Mouse (Mus musculus): ENCODE measurements around the gene Lrrc8d.

DNA sequence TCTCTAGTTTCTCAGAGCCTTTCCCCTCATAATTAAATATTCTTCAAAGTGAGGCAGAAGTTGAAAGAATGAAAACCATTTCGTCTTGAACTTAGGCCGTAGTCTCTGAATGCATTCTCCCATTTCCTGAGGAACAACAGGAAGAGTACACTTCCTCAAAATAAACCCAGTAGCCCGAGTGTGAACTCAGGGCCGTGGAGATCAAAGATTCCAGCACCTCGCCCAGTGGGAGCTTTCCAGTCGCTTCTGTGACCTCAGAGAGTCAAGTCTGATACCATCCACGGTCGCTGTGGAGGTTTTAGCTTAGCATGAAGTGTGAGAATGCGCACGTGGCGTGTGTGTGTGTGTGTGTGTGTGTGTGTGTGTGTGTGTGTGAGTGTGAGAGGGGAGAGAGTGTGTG is 45.6 kb downstream of the Lrrc8d start:
- TF ChIP-seq CTCF (conservative IDR thresholded peaks at IDR 0.05; ENCODE audit: insufficient read depth, insufficient read length, low read depth, low read length), result no peak
- no peak for TF ChIP-seq POLR2A (IDR thresholded peaks at IDR 0.05; ENCODE audit: low read depth, low read length)
